Mouse (Mus musculus): Measurements from ENCODE around the gene Eif4g3.

The Eif4g3 gene

GRCm38 (mm10) chr4:138061161-138061560, 68.3 kb downstream of the Eif4g3 start:
- no peak for DNase-seq (ENCODE audit: extremely low spot score)

- no peak for DNase-seq (ENCODE audit: extremely low spot score)
Observed at GRCm38 (mm10) chr4:138063372-138064265, 70.8 kb downstream of the Eif4g3 start.

GRCm38 (mm10) chr4:138064882-138065592, 72.2 kb downstream of the Eif4g3 start:
- no peak for DNase-seq (ENCODE audit: extremely low spot score)

- DNase-seq (ENCODE audit: extremely low spot score) = no peak
Observed at GRCm38 (mm10) chr4:138065593-138066169, 72.9 kb downstream of the Eif4g3 start.

- no peak for DNase-seq (ENCODE audit: extremely low spot score)
Observed at GRCm38 (mm10) chr4:138066421-138066820, 73.6 kb downstream of the Eif4g3 start.

GRCm38 (mm10) chr4:138067858-138068257, 75.0 kb downstream of the Eif4g3 start:
- no peak for DNase-seq (ENCODE audit: extremely low spot score)

GRCm38 (mm10) chr4:138068598-138068997, 75.8 kb downstream of the Eif4g3 start:
- DNase-seq (ENCODE audit: extremely low spot score) = no peak

GRCm38 (mm10) chr4:138069371-138069770, 76.5 kb downstream of the Eif4g3 start:
- DNase-seq (ENCODE audit: extremely low spot score) = no peak

- no peak for DNase-seq (ENCODE audit: extremely low spot score)
Observed at GRCm38 (mm10) chr4:138071497-138071896, 78.7 kb downstream of the Eif4g3 start.

GRCm38 (mm10) chr4:138073086-138073485, 80.3 kb downstream of the Eif4g3 start:
- no peak for DNase-seq (ENCODE audit: extremely low spot score)

GRCm38 (mm10) chr4:138073531-138073930, 80.7 kb downstream of the Eif4g3 start:
- DNase-seq (ENCODE audit: extremely low spot score) = no peak

- no peak for DNase-seq (ENCODE audit: extremely low spot score)
Observed at GRCm38 (mm10) chr4:138074896-138075584, 82.2 kb downstream of the Eif4g3 start.

- DNase-seq (ENCODE audit: extremely low spot score) = no peak
Observed at GRCm38 (mm10) chr4:138077663-138078295, 85.0 kb downstream of the Eif4g3 start.

GRCm38 (mm10) chr4:138079234-138079633, 86.4 kb downstream of the Eif4g3 start:
- no peak for DNase-seq (ENCODE audit: extremely low spot score)

- DNase-seq (ENCODE audit: extremely low spot score) = no peak
Observed at GRCm38 (mm10) chr4:138082466-138082865, 89.6 kb downstream of the Eif4g3 start.

GRCm38 (mm10) chr4:138084103-138084502, 91.3 kb downstream of the Eif4g3 start:
- no peak for DNase-seq (ENCODE audit: extremely low spot score)

- DNase-seq (ENCODE audit: extremely low spot score) = no peak
Observed at GRCm38 (mm10) chr4:138084851-138085573, 92.2 kb downstream of the Eif4g3 start.

- DNase-seq (ENCODE audit: extremely low spot score) = no peak
Observed at GRCm38 (mm10) chr4:138086949-138087348, 94.1 kb downstream of the Eif4g3 start.

- DNase-seq (ENCODE audit: extremely low spot score) = no peak
Observed at GRCm38 (mm10) chr4:138089512-138089911, 96.7 kb downstream of the Eif4g3 start.

- DNase-seq (ENCODE audit: extremely low spot score) = no peak
Observed at GRCm38 (mm10) chr4:138091562-138092194, 98.9 kb downstream of the Eif4g3 start.

Data from embryo, embryonic 9.5 days (tissue).